Mouse (Mus musculus) cerebellum, postnatal 25 days (tissue): ENCODE measurements around the gene Olfr53.
"Not testable (repeated sequence)": the region's sequence is repeated elsewhere in the genome, so short reads cannot be mapped to it uniquely, and the experiment has no call there.

Experiments
- DNase-seq, 2 experiments: peaks; one replicate each; pipeline ENCODE4 v3.0.0; 2021; ENCODE audit warnings: mixed read lengths in 2 of 2

The Olfr53 gene

GRCm38 (mm10) chr7:140646152-140646551 is at the start of gene Olfr53:
Olfr53 (plus strand) TSS chr7:140646452.
- DNase-seq = no peak

- not testable (repeated sequence) for DNase-seq
Measured at GRCm38 (mm10) chr7:140600969-140601368, 45.3 kb upstream of the Olfr53 start, which contains the start of gene Olfr46. Olfr46 (plus strand) TSS chr7:140601269.

GRCm38 (mm10) chr7:140628670-140629069 is 17.6 kb upstream of the Olfr53 start, which contains the start of gene Olfr61:
Olfr61 (plus strand) TSS chr7:140628970.
- DNase-seq = not testable (repeated sequence)

- no peak for DNase-seq
Measured at GRCm38 (mm10) chr7:140630559-140630958, 15.7 kb upstream of the Olfr53 start.

- no peak for DNase-seq
Measured at GRCm38 (mm10) chr7:140659630-140660029, 13.4 kb downstream of the Olfr53 start, which contains the start of gene Olfr539. Olfr539 (plus strand) TSS chr7:140659930.

GRCm38 (mm10) chr7:140670693-140671092 is 24.4 kb downstream of the Olfr53 start:
- DNase-seq = not testable (repeated sequence)

GRCm38 (mm10) chr7:140675863-140676262 is 29.6 kb downstream of the Olfr53 start:
- no peak for DNase-seq

GRCm38 (mm10) chr7:140679591-140679990 is 33.3 kb downstream of the Olfr53 start:
- DNase-seq = not testable (repeated sequence)

- DNase-seq = no peak
Measured at GRCm38 (mm10) chr7:140681651-140682050, 35.4 kb downstream of the Olfr53 start, which contains the start of gene Olfr45. Olfr45 (plus strand) TSS chr7:140681951.

GRCm38 (mm10) chr7:140696967-140697366 is 50.7 kb downstream of the Olfr53 start, which contains the start of gene Olfr541:
Olfr541 (plus strand) TSS chr7:140697267.
- no peak for DNase-seq
